Mouse (Mus musculus): ENCODE measurements around the gene Hmgn2. TPM values are rescaled to one million over a fixed set of nuclear protein-coding genes. Genes with fewer than 3 reads are reported as not detected.

Hmgn2 gene
- total and polyA plus RNA-seq, 2 experiments from 2014 or later: 231 to 919 TPM

DNA sequence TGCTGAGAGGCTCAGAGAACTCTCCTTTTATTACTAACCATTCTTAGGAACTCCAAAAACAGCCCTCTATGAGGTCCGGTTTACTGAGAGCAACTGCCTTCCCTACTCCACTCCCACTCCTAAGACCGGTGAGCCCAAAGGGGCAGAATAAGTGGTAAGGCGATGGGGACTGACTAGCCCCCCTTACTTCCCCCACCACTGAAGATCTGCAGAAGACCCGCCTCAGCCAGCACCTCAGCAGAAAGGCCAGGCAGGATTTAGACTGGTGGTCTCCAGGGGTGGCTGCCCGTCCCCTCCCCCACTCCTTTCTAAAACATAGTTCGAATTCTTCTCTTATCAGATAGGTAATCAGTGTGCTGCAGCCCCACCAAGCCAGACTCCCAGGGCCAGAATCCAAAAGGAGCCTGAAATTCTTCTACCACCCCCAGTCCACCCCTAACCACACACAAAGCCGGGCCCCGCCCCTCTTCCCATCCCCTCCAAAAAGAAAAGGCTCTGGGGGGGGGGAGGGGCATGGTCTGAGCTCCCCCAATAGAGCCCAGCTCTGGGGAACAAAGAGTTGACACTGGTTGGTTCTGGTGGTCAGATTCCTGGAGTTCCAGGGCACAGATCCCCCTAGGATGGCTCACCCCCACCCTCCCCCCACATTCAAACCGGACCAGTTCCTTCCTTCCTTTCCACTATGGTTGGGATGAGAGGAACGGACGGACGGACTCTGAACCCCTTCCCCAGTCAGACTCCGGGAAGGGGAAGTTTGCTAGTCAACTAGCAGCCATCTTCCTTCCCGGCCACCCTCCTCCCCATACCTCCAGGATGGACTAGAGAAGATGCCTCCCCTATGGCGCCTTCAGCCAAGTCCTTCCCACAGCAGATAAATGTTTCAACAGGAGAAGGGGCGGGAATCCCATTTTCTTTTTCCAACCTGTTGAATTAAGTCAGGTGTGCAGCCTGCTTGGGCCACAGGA, 43.3 kb upstream of the Hmgn2 start:
- H3K4me2 ChIP-seq (ENCODE audit: low read depth, low read length, poor library complexity, severe bottlenecking): no peak overlapping the region
- peaks cover under 1% of the 10 kb centered on the region; the same call in 1 of the 2 replicates for H3K27me3 ChIP-seq (ENCODE audit: insufficient read depth, low read length)
- no peak for TF ChIP-seq CTCF (IDR thresholded peaks at IDR 0.05)
- WGBS: 10% methylated on average over 16 of the region's 16 CpGs
- ATAC-seq (ENCODE audit: low FRiP score) (no peak), DNase-seq (ENCODE audit: low spot score) (no peak)
- no peaks in the 10 kb centered on the region for H3K36me3 ChIP-seq (ENCODE audit: insufficient read depth, low read length)
- H3K4me3 ChIP-seq (ENCODE audit: low read depth, low read length): no peak overlapping the region
- no peaks in the 10 kb centered on the region for H3K4me1 ChIP-seq (ENCODE audit: insufficient read depth, low read length)
- H3K27ac ChIP-seq (ENCODE audit: low read depth, low read length): no peak overlapping the region
- no peaks in the 10 kb centered on the region for H3K9me3 ChIP-seq (ENCODE audit: low read length)
- H3K9ac ChIP-seq (replicated peaks; ENCODE audit: low read length, poor library complexity, severe bottlenecking): no peak overlapping the region

DNA sequence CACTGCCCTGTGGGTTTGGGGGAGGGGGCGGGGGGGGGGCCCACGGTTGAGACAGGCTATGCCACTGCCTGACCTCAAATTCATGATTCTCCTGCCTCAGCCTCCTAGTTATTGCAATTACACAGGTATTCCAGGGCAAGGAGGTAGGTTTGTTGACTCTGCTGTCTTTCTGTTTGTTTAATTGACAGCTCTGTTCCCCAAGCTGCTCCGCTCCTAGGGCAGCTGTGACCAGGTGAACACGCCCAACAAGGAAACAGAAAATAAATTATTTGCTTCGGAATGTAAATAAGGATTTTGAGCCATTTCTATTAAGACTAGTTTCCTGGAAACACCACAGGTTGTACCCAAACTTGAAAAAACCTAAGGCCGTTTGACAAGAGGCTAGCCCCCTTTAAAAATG, 41.3 kb upstream of the Hmgn2 start:
- H3K4me2 ChIP-seq (ENCODE audit: low read depth, low read length, poor library complexity, severe bottlenecking): no peak overlapping the region
- H3K9me3 ChIP-seq (ENCODE audit: low read length): no peaks in the 10 kb centered on the region
- 66% methylated on average over 6 of the region's 6 CpGs for WGBS
- DNase-seq (ENCODE audit: low spot score): no peak
- no peak for TF ChIP-seq CTCF (IDR thresholded peaks at IDR 0.05)
- H3K9ac ChIP-seq (replicated peaks; ENCODE audit: low read length, poor library complexity, severe bottlenecking): no peak overlapping the region
- no peaks in the 10 kb centered on the region for H3K27me3 ChIP-seq (ENCODE audit: insufficient read depth, low read length)
- no peak for ATAC-seq (ENCODE audit: low FRiP score)
- no peak overlapping the region for H3K27ac ChIP-seq (ENCODE audit: low read depth, low read length)
- no peaks in the 10 kb centered on the region for H3K4me1 ChIP-seq (ENCODE audit: insufficient read depth, low read length)
- H3K36me3 ChIP-seq (ENCODE audit: insufficient read depth, low read length): no peaks in the 10 kb centered on the region
- H3K4me3 ChIP-seq (ENCODE audit: low read depth, low read length): no peak overlapping the region

DNA sequence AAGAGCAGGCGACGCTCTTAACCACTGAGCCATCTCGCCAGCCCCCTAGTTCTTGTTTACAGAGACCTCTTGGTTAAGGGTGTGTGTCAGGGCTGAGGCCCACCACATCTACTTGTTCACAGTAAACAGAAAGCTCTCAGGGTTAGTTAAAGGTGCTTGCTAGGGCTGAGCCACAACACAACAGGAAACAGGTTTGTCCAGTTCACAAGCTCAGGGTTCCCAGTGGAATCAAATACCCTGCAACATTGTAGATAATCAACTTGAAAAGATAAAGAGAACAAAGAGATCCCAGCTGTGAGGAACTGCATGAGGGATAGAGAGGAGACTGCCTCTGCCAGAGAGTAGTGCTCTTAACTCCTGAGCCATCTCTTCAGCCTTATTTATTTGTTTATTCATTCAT, 38.4 kb upstream of the Hmgn2 start:
- H3K9me3 ChIP-seq (ENCODE audit: low read length): no peaks in the 10 kb centered on the region
- no peak for TF ChIP-seq CTCF (IDR thresholded peaks at IDR 0.05)
- no peak overlapping the region for H3K27ac ChIP-seq (ENCODE audit: low read depth, low read length)
- H3K9ac ChIP-seq (replicated peaks; ENCODE audit: low read length, poor library complexity, severe bottlenecking): no peak overlapping the region
- no peaks in the 10 kb centered on the region for H3K36me3 ChIP-seq (ENCODE audit: insufficient read depth, low read length)
- H3K4me1 ChIP-seq (ENCODE audit: insufficient read depth, low read length): no peaks in the 10 kb centered on the region
- H3K4me2 ChIP-seq (ENCODE audit: low read depth, low read length, poor library complexity, severe bottlenecking): no peak overlapping the region
- no peak overlapping the region for H3K4me3 ChIP-seq (ENCODE audit: low read depth, low read length)
- no peaks in the 10 kb centered on the region for H3K27me3 ChIP-seq (ENCODE audit: insufficient read depth, low read length)
- 94% methylated on average over 3 of the region's 3 CpGs for WGBS
- DNase-seq (ENCODE audit: low spot score): no peak
- no peak for ATAC-seq (ENCODE audit: low FRiP score)

DNA sequence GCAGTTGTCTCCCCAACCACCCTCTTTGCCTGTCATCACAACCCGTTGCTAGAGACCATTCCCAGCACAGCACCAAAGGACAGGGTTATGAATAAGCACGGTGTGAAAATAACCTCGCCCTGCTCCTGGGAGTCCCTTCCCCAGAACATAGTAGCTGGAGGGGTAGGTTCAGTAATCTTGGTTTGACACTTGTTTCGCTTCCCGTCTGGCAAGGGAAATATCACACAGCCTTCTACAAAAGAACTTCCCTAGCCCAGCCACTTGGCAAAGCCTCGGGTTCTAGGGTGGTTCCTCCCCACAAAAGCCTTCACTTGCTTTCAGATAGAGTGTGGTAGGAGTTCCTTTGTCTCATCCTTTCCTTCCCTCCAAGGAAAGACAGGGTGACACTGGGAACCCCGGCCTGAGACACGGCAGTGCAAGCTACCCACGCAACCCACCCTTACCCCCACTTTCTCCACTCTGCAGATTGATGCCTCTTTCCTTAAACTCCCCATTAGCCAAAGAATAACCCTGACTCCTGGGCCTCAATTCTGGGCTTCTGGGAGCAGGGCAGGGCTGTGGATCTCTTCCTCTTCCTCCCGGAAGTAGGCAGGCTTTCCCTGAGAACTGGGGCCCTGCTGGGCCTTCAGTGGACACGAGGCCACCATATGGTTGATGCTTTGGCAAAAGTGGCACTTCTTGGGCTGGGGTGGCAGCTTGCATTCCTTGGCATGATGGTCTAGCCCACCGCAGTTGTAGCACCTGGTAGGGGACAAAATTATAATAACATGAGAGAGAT, 37.3 kb upstream of the Hmgn2 start:
- no peak for ATAC-seq (ENCODE audit: low FRiP score)
- Histone ChIP-seq H3K4me2 (ENCODE audit: low read depth, low read length, poor library complexity, severe bottlenecking) (no peak overlapping the region), H3K9me3 (ENCODE audit: low read length) (no peaks in the 10 kb centered on the region), H3K4me3 (ENCODE audit: low read depth, low read length) (no peak overlapping the region), H3K27me3 (ENCODE audit: insufficient read depth, low read length) (no peaks in the 10 kb centered on the region), H3K36me3 (ENCODE audit: insufficient read depth, low read length) (no peaks in the 10 kb centered on the region), H3K27ac (ENCODE audit: low read depth, low read length) (no peak overlapping the region), H3K9ac (replicated peaks; ENCODE audit: low read length, poor library complexity, severe bottlenecking) (no peak overlapping the region), H3K4me1 (ENCODE audit: insufficient read depth, low read length) (no peaks in the 10 kb centered on the region)
- WGBS: 63% methylated on average over 12 of the region's 12 CpGs
- DNase-seq (ENCODE audit: low spot score): no peak
- TF ChIP-seq CTCF (IDR thresholded peaks at IDR 0.05): no peak

DNA sequence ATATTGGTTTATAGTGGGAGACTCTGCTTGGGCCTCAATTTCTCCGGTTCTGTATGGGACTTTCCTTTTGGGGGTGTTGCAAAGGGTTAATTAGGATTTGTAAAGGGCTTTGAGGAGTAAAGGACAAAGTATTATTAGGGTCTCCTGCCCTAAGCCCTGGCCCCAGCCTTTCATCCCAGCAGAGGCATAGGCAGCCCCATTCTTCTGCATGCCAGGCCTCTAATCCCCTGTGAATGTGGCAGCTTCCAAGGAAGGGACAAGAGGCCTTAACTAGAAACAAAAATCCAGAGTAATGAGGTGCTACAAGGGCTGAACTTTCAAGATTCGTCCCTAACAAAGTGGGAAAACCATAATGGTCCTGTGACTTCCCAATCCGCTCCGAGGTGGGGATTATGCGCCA, 34.5 kb upstream of the Hmgn2 start:
- Histone ChIP-seq H3K4me1 (ENCODE audit: insufficient read depth, low read length) (no peaks in the 10 kb centered on the region), H3K27ac (ENCODE audit: low read depth, low read length) (no peak overlapping the region), H3K9me3 (ENCODE audit: low read length) (no peaks in the 10 kb centered on the region), H3K27me3 (ENCODE audit: insufficient read depth, low read length) (no peaks in the 10 kb centered on the region), H3K4me2 (ENCODE audit: low read depth, low read length, poor library complexity, severe bottlenecking) (no peak overlapping the region), H3K36me3 (ENCODE audit: insufficient read depth, low read length) (no peaks in the 10 kb centered on the region), H3K4me3 (ENCODE audit: low read depth, low read length) (no peak overlapping the region), H3K9ac (replicated peaks; ENCODE audit: low read length, poor library complexity, severe bottlenecking) (no peak overlapping the region)
- ATAC-seq (ENCODE audit: low FRiP score) (no peak), DNase-seq (ENCODE audit: low spot score) (no peak)
- WGBS: 21% methylated on average over 5 of the region's 5 CpGs
- TF ChIP-seq CTCF (IDR thresholded peaks at IDR 0.05): no peak

DNA sequence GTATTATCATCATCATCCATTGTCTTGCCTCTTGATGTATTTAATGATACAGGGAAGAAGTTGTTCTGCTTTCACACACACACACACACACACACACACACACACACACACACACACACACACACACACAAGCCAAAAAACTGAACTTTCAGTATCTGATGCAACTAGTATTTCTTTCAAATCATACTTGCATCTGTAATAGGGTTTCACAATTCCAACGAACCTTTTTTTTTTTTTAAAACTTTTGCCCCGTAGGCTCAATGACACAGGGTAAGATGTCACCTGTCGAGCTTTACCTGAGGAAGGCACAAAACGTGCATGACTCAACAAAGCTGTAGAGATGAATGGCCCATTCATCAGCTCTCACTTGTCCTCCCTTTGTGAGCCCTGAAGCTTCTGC, 33.8 kb upstream of the Hmgn2 start:
- no peak for ATAC-seq (ENCODE audit: low FRiP score)
- no peaks in the 10 kb centered on the region for H3K36me3 ChIP-seq (ENCODE audit: insufficient read depth, low read length)
- no peak overlapping the region for H3K4me2 ChIP-seq (ENCODE audit: low read depth, low read length, poor library complexity, severe bottlenecking)
- DNase-seq (ENCODE audit: low spot score): no peak
- no peaks in the 10 kb centered on the region for H3K9me3 ChIP-seq (ENCODE audit: low read length)
- H3K4me3 ChIP-seq (ENCODE audit: low read depth, low read length): no peak overlapping the region
- no peaks in the 10 kb centered on the region for H3K4me1 ChIP-seq (ENCODE audit: insufficient read depth, low read length)
- TF ChIP-seq CTCF (IDR thresholded peaks at IDR 0.05): no peak
- no peak overlapping the region for H3K9ac ChIP-seq (replicated peaks; ENCODE audit: low read length, poor library complexity, severe bottlenecking)
- WGBS: 30% methylated on average over 4 of the region's 4 CpGs
- H3K27me3 ChIP-seq (ENCODE audit: insufficient read depth, low read length): no peaks in the 10 kb centered on the region
- H3K27ac ChIP-seq (ENCODE audit: low read depth, low read length): no peak overlapping the region

All from midbrain, postnatal 0 days (tissue).